ENCODE assay signal across 21 mouse cellular contexts in genomic region chr1:72862248-72862647, GRCm38 (mm10). TPM values are rescaled to one million over a fixed set of nuclear protein-coding genes. Genes with fewer than 3 reads are reported as not detected.
DNase-seq lines count a peak whose midpoint lies in the region; ATAC-seq and TF ChIP-seq lines count a peak whose summit lies in the region.
"Had no signal": no experiment of that assay in that cellular context is flagged by ENCODE, and none has a peak within 500 bp of the region (broad histone marks: within the 10 kb centered on the region; RNA-seq: fewer than 3 reads in every experiment).

No protein-coding gene starts in this region.

- peaks cover 4% of the 10 kb centered on the region; the same call in 1 of the 2 replicates for H3K4me1 ChIP-seq in heart, embryonic 11.5 days (ENCODE audit: control insufficient read depth, insufficient read depth, low read length)
- peaks cover 28% of the 10 kb centered on the region for H3K4me1 ChIP-seq in E14TG2a.4 (replicated peaks; ENCODE audit: low read depth, low read length)
- H3K4me1 ChIP-seq in intestine, embryonic 16.5 days (ENCODE audit: control insufficient read depth, insufficient read depth, low read length) = no peaks in the 10 kb centered on the region
- H3K4me1 ChIP-seq: embryonic facial prominence, embryonic 12.5 days had no signal

- no peaks in the 10 kb centered on the region for H3K79me2 ChIP-seq in myocyte (ENCODE audit: control insufficient read depth, insufficient read depth)

- peak; percentile 87 for DNase-seq in heart, adult 11 months
- DNase-seq: adrenal gland, adult 8-10 months; adrenal gland, postnatal 14 days; adrenal gland, postnatal 36 days; cerebellum, adult 11-12 months; cerebellum, adult 2 months; cerebellum, adult 9-10 months; cerebellum, postnatal 10 days; cerebellum, postnatal 25 days; forebrain, postnatal 0 days had no signal

- peak; percentile 73 for TF ChIP-seq POLR2A in myocyte (IDR thresholded peaks at IDR 0.05; ENCODE audit: insufficient read length, low read depth)

- ATAC-seq in heart, embryonic 11.5 days (replicated peaks; ENCODE audit: insufficient number of reproducible peaks, low FRiP score, low TSS enrichment) = no peak
- no peak for ATAC-seq in intestine, embryonic 16.5 days
- ATAC-seq: activated CD4-positive, CD25-positive, alpha-beta regulatory T cell, adult 4 months; forebrain, embryonic 15.5 days; forebrain, postnatal 0 days; Patski had no signal

- H3K9ac ChIP-seq in heart, embryonic 11.5 days (ENCODE audit: low read depth, low read length) = no peak overlapping the region
- H3K9ac ChIP-seq in intestine, embryonic 16.5 days (ENCODE audit: low read depth, low read length) = no peak overlapping the region
- H3K9ac ChIP-seq: embryonic facial prominence, embryonic 12.5 days; forebrain, embryonic 12.5 days; forebrain, embryonic 15.5 days; forebrain, postnatal 0 days had no signal

- no peak overlapping the region for H3ac ChIP-seq in myocyte (ENCODE audit: control insufficient read depth, insufficient read length)

- 78% methylated on average over 21 of the region's 21 CpGs for WGBS in heart, embryonic 11.5 days (ENCODE audit: insufficient replicate concordance)
- 90% methylated on average over 21 of the region's 21 CpGs for WGBS in intestine, embryonic 16.5 days

- no peak overlapping the region for H3K27ac ChIP-seq in heart, embryonic 11.5 days (ENCODE audit: low read depth, low read length)
- no peak overlapping the region for H3K27ac ChIP-seq in intestine, embryonic 16.5 days (ENCODE audit: low read length)
- H3K27ac ChIP-seq: embryonic facial prominence, embryonic 10.5 days; embryonic facial prominence, embryonic 12.5 days; forebrain, embryonic 12.5 days; forebrain, embryonic 15.5 days had no signal

- H3K27me3 ChIP-seq in heart, embryonic 11.5 days (ENCODE audit: control insufficient read depth, insufficient read depth, low read length) = no peaks in the 10 kb centered on the region
- peaks cover 54% of the 10 kb centered on the region for H3K27me3 ChIP-seq in E14TG2a.4 (ENCODE audit: insufficient read depth, low read length)
- H3K27me3 ChIP-seq in myocyte (ENCODE audit: control insufficient read depth, insufficient read depth, insufficient read length) = no peaks in the 10 kb centered on the region
- no peaks in the 10 kb centered on the region for H3K27me3 ChIP-seq in intestine, embryonic 16.5 days (replicated peaks; ENCODE audit: control insufficient read depth, insufficient read depth, low read length)
- H3K27me3 ChIP-seq: embryonic facial prominence, embryonic 12.5 days; forebrain, embryonic 12.5 days; forebrain, embryonic 15.5 days; Patski had no signal

- H3K4me3 ChIP-seq in heart, embryonic 11.5 days (ENCODE audit: low read depth, low read length) = no peak overlapping the region
- peak overlapping the region; percentile 20; the same call in 1 of the 2 replicates for H3K4me3 ChIP-seq in E14TG2a.4 (replicated peaks; ENCODE audit: low read length)
- H3K4me3 ChIP-seq in myocyte = no peak overlapping the region
- H3K4me3 ChIP-seq in intestine, embryonic 16.5 days (ENCODE audit: low read length) = no peak overlapping the region
- H3K4me3 ChIP-seq: embryonic facial prominence, embryonic 10.5 days; embryonic facial prominence, embryonic 12.5 days; forebrain, embryonic 12.5 days; forebrain, embryonic 15.5 days had no signal

- peaks cover 22% of the 10 kb centered on the region for H3K36me3 ChIP-seq in heart, embryonic 11.5 days (ENCODE audit: control insufficient read depth, insufficient read depth, low read length)
- H3K36me3 ChIP-seq in E14TG2a.4 (ENCODE audit: insufficient read depth, low read length) (no peaks in the 10 kb centered on the region), myocyte (ENCODE audit: control insufficient read depth, insufficient read depth) (peaks cover 71% of the 10 kb centered on the region)
- no peaks in the 10 kb centered on the region for H3K36me3 ChIP-seq in intestine, embryonic 16.5 days (ENCODE audit: control insufficient read depth, insufficient read depth, low read length)
- H3K36me3 ChIP-seq: forebrain, embryonic 15.5 days; G1E had no signal

- H3K4me2 ChIP-seq in heart, embryonic 11.5 days = no peak overlapping the region
- H3K4me2 ChIP-seq in myocyte (ENCODE audit: low read depth) = no peak overlapping the region
- no peak overlapping the region for H3K4me2 ChIP-seq in intestine, embryonic 16.5 days (ENCODE audit: low read depth, low read length)
- H3K4me2 ChIP-seq: embryonic facial prominence, embryonic 12.5 days; forebrain, embryonic 12.5 days; forebrain, embryonic 15.5 days had no signal

- H3K9me3 ChIP-seq in heart, embryonic 11.5 days (replicated peaks; ENCODE audit: control insufficient read depth, low read length) = no peaks in the 10 kb centered on the region
- H3K9me3 ChIP-seq in E14TG2a.4 (ENCODE audit: low read length) = no peaks in the 10 kb centered on the region
- H3K9me3 ChIP-seq in intestine, embryonic 16.5 days (ENCODE audit: control insufficient read depth, low read length) = no peaks in the 10 kb centered on the region
- H3K9me3 ChIP-seq: embryonic facial prominence, embryonic 10.5 days; embryonic facial prominence, embryonic 12.5 days; forebrain, embryonic 12.5 days; forebrain, embryonic 15.5 days; G1E had no signal

- TF ChIP-seq CTCF in E14TG2a.4 (conservative IDR thresholded peaks at IDR 0.05; ENCODE audit: low read length) = no peak

TF ChIP-seq in myocyte, 11 proteins besides CTCF, POLR2A, EP300 and RAD21:
- TF ChIP-seq CEBPB (IDR thresholded peaks at IDR 0.05; ENCODE audit: insufficient read depth, poor library complexity, severe bottlenecking) (no peak), POLR2AphosphoS2 (IDR thresholded peaks at IDR 0.05; ENCODE audit: insufficient read length, low read depth) (peak; percentile 98)

RNA-seq across cellular contexts. Expression of gene Igfbp5, which starts 12.4 kb away (rescaled TPM):
- 118 and 133 TPM in 2 replicates for polyA plus RNA-seq in heart, embryonic 11.5 days (2014; fragmentation: Nextera tagmentation; extraction: Ambion mirVana)
- 691 TPM for polyA plus RNA-seq in myocyte (2012; fragmentation: generic; extraction: Trizol)
- polyA plus RNA-seq in intestine, embryonic 16.5 days (2015; fragmentation: Nextera tagmentation; extraction: Ambion mirVana) = 25.7 and 27.8 TPM in 2 replicates
- polyA plus RNA-seq: activated CD4-positive, CD25-positive, alpha-beta regulatory T cell, adult 4 months had no signal

RNA-seq across cellular contexts. Expression of gene Igfbp2, which starts 37.9 kb away (rescaled TPM):
- polyA plus RNA-seq in heart, embryonic 11.5 days (2014; fragmentation: Nextera tagmentation; extraction: Ambion mirVana) = 87.8 and 88.7 TPM in 2 replicates
- polyA plus RNA-seq in myocyte (2012; fragmentation: generic; extraction: Trizol) = 83.7 TPM
- polyA plus RNA-seq in intestine, embryonic 16.5 days (2015; fragmentation: Nextera tagmentation; extraction: Ambion mirVana) = 127 and 139 TPM in 2 replicates
- polyA plus RNA-seq: activated CD4-positive, CD25-positive, alpha-beta regulatory T cell, adult 4 months; G1E had no signal
